Comparison of ENCODE assay signal across 8 mouse cellular contexts in genomic region chr6:31095943-31096714, GRCm38 (mm10).
DNase-seq lines count a peak whose midpoint lies in the region; ATAC-seq lines count a peak whose summit lies in the region.

No protein-coding gene starts in this region.

- H3K9me3 ChIP-seq in liver, embryonic 12.5 days (replicated peaks): no peaks in the 10 kb centered on the region
- H3K9me3 ChIP-seq in limb, embryonic 11.5 days (ENCODE audit: control insufficient read depth, low read length): no peaks in the 10 kb centered on the region

- H3K4me2 ChIP-seq in liver, embryonic 12.5 days: no peak overlapping the region
- no peak overlapping the region for H3K4me2 ChIP-seq in limb, embryonic 11.5 days (ENCODE audit: low read depth, severe bottlenecking)

- H3K27me3 ChIP-seq in liver, embryonic 12.5 days (replicated peaks): no peaks in the 10 kb centered on the region
- H3K27me3 ChIP-seq in limb, embryonic 11.5 days (ENCODE audit: control insufficient read depth, insufficient read depth, low read length): no peaks in the 10 kb centered on the region

- WGBS in liver, embryonic 12.5 days (ENCODE audit: insufficient replicate concordance): 81% methylated on average over 21 of the region's 21 CpGs
- 76% methylated on average over 21 of the region's 21 CpGs for WGBS in limb, embryonic 11.5 days

- peaks cover 18% of the 10 kb centered on the region; the same call in 1 of the 2 replicates for H3K4me1 ChIP-seq in liver, embryonic 12.5 days
- peaks cover 11% of the 10 kb centered on the region for H3K4me1 ChIP-seq in limb, embryonic 11.5 days (ENCODE audit: control insufficient read depth, insufficient read depth, low read length)

- H3K36me3 ChIP-seq in liver, embryonic 12.5 days: peaks cover 13% of the 10 kb centered on the region
- H3K36me3 ChIP-seq in limb, embryonic 11.5 days (ENCODE audit: control insufficient read depth, insufficient read depth, low read length): no peaks in the 10 kb centered on the region

- 0 out of 2 replicates have a peak overlapping the region, but pooled peaks have one; percentile 27 for H3K27ac ChIP-seq in liver, embryonic 12.5 days
- peak overlapping the region; percentile 65 for H3K27ac ChIP-seq in limb, embryonic 11.5 days (replicated peaks; ENCODE audit: low read depth, low read length)

- no peak overlapping the region for H3K9ac ChIP-seq in liver, embryonic 12.5 days
- no peak overlapping the region for H3K9ac ChIP-seq in limb, embryonic 11.5 days (ENCODE audit: low read length)

- no peak overlapping the region for H3K4me3 ChIP-seq in liver, embryonic 12.5 days
- H3K4me3 ChIP-seq in limb, embryonic 11.5 days (ENCODE audit: low read depth, low read length): no peak overlapping the region

- no peak for ATAC-seq in liver, embryonic 12.5 days
- ATAC-seq in limb, embryonic 11.5 days (ENCODE audit: insufficient number of reproducible peaks, low FRiP score, low TSS enrichment, low read depth): no peak
- no peak for ATAC-seq in inflammation-experienced regulatory T-cells, adult 6 months

- DNase-seq in liver: no peak
- DNase-seq in cerebellum, adult 9-11 months: peak; percentile 86
- DNase-seq in heart, adult 11 months: peak; percentile 98
- peak; percentile 40 for DNase-seq in limb, embryonic 11.5 days (ENCODE audit: low spot score)
- DNase-seq in T-cell, adult 2 months (ENCODE audit: low spot score): no peak
- no peak for DNase-seq in adrenal gland, adult 8-10 months

Comparison
In these comparisons a context has a peak if more than half of its experiments do, and no peak if none do; other contexts are left out.
1. DNase-seq: peak in cerebellum, adult 9-11 months (single experiment), heart, adult 11 months (single experiment) and limb, embryonic 11.5 days (single experiment); none in liver (single experiment), T-cell, adult 2 months (single experiment) and adrenal gland, adult 8-10 months (single experiment).